Mouse (Mus musculus): ENCODE measurements around the gene 0610040J01Rik.

0610040J01Rik gene

GRCm38 (mm10) chr5:63897820-63898110 is 85.6 kb downstream of the 0610040J01Rik start:
- DNase-seq (ENCODE audit: low spot score) = no peak

- DNase-seq (ENCODE audit: low spot score) = no peak
These were observed 91.2 kb downstream of the 0610040J01Rik start for GRCm38 (mm10) chr5:63903329-63903728.

- DNase-seq (ENCODE audit: low spot score) = peak; percentile 73
These were observed 94.3 kb downstream of the 0610040J01Rik start for GRCm38 (mm10) chr5:63906149-63907093.

- DNase-seq (ENCODE audit: low spot score) = no peak
These were observed 95.3 kb downstream of the 0610040J01Rik start for GRCm38 (mm10) chr5:63907513-63907912.

- DNase-seq (ENCODE audit: low spot score) = no peak
These were observed 98.2 kb downstream of the 0610040J01Rik start for GRCm38 (mm10) chr5:63910171-63910960.

GRCm38 (mm10) chr5:63914896-63915295 is 102.7 kb downstream of the 0610040J01Rik start:
- no peak for DNase-seq (ENCODE audit: low spot score)

GRCm38 (mm10) chr5:63916457-63917139 is 104.4 kb downstream of the 0610040J01Rik start:
- DNase-seq (ENCODE audit: low spot score) = no peak

GRCm38 (mm10) chr5:63918201-63918600 is 106.0 kb downstream of the 0610040J01Rik start:
- no peak for DNase-seq (ENCODE audit: low spot score)

- no peak for DNase-seq (ENCODE audit: low spot score)
These were observed 111.3 kb downstream of the 0610040J01Rik start for GRCm38 (mm10) chr5:63923305-63924025.

GRCm38 (mm10) chr5:63925035-63925628 is 113.0 kb downstream of the 0610040J01Rik start:
- no peak for DNase-seq (ENCODE audit: low spot score)

- no peak for DNase-seq (ENCODE audit: low spot score)
These were observed 118.7 kb downstream of the 0610040J01Rik start for GRCm38 (mm10) chr5:63930824-63931358.

- DNase-seq (ENCODE audit: low spot score) = no peak
These were observed 120.7 kb downstream of the 0610040J01Rik start for GRCm38 (mm10) chr5:63932829-63933228.

GRCm38 (mm10) chr5:63935581-63935980 is 123.4 kb downstream of the 0610040J01Rik start:
- DNase-seq (ENCODE audit: low spot score) = no peak

- no peak for DNase-seq (ENCODE audit: low spot score)
These were observed 124.6 kb downstream of the 0610040J01Rik start for GRCm38 (mm10) chr5:63936740-63937139.

- peak; percentile 23 for DNase-seq (ENCODE audit: low spot score)
These were observed 126.4 kb downstream of the 0610040J01Rik start for GRCm38 (mm10) chr5:63938575-63938974.

- no peak for DNase-seq (ENCODE audit: low spot score)
These were observed 129.7 kb downstream of the 0610040J01Rik start for GRCm38 (mm10) chr5:63941891-63942290.

GRCm38 (mm10) chr5:63943291-63943690 is 131.1 kb downstream of the 0610040J01Rik start:
- peak; percentile 7 for DNase-seq (ENCODE audit: low spot score)

GRCm38 (mm10) chr5:63947526-63947925 is 135.4 kb downstream of the 0610040J01Rik start:
- DNase-seq (ENCODE audit: low spot score) = no peak

- no peak for DNase-seq (ENCODE audit: low spot score)
These were observed 137.0 kb downstream of the 0610040J01Rik start for GRCm38 (mm10) chr5:63949195-63949594.

Data from T-cell, adult 2 months (primary cell).